Mouse (Mus musculus) liver, embryonic 16.5 days (tissue): ENCODE results near the gene Sgip1. TPM values are rescaled to one million over a fixed set of nuclear protein-coding genes. Genes with fewer than 3 reads are reported as not detected.

ENCODE experiments used
- ATAC-seq: fragments of 200-750 bp; cut with Nextera tagmentation; 2 replicates; pipeline ENCODE4 v1.8.0; 2017; ENCODE audit warnings: low read depth, mild to moderate bottlenecking, moderate number of reproducible peaks, moderate library complexity
- H3K27ac ChIP-seq: fragments of 300-500 bp; sonication (generic); 2 replicates; pipeline ENCODE4 v1.5.1; 2014; ENCODE audit warnings: mild to moderate bottlenecking, low read length
- H3K27me3 ChIP-seq: fragments of 300-500 bp; sonication (generic); 2 replicates; pipeline ENCODE4 v1.6.1; 2014; ENCODE audit warnings: low read depth, low read length, mixed read lengths; ENCODE audit not compliant: control insufficient read depth, insufficient read depth
- H3K36me3 ChIP-seq: fragments of 300-500 bp; sonication (generic); 2 replicates; pipeline ENCODE4 v1.6.1; 2014; ENCODE audit warnings: mild to moderate bottlenecking; ENCODE audit not compliant: control insufficient read depth, insufficient read depth
- H3K4me1 ChIP-seq: fragments of 300-500 bp; sonication (generic); 2 replicates; pipeline ENCODE4 v1.6.1; 2014; ENCODE audit warnings: low read depth, low read length, mixed read lengths; ENCODE audit not compliant: control insufficient read depth
- H3K4me2 ChIP-seq: fragments of 300-500 bp; sonication (generic); 2 replicates; pipeline ENCODE4 v1.6.1; 2014; ENCODE audit warnings: low read depth, low read length, mixed read lengths
- H3K4me3 ChIP-seq: fragments of 300-500 bp; sonication (generic); 2 replicates; pipeline ENCODE4 v1.5.1; 2014; ENCODE audit warnings: low read depth, mild to moderate bottlenecking, low read length
- H3K9ac ChIP-seq: fragments of 300-500 bp; sonication (generic); 2 replicates; pipeline ENCODE4 v1.6.1; 2014; ENCODE audit warnings: low read depth, low read length
- H3K9me3 ChIP-seq: fragments of 300-500 bp; sonication (generic); replicated peaks from 2 replicates; pipeline ENCODE4 v1.6.1; 2016; ENCODE audit warnings: low read length; ENCODE audit not compliant: control insufficient read depth
- WGBS: fragments of 180-500 bp; shearing (Covaris S2); extraction: QIAGEN DNeasy Blood & Tissue Kit; methylation state at CpG from one replicate; pipeline ENCODE4 v1.1.7; 2014; ENCODE audit not compliant: insufficient replicate concordance; 5-methylcytosine and 5-hydroxymethylcytosine counted together
- polyA plus RNA-seq: library from polyadenylated mRNA; unstranded; fragments of >200 nt; fragmentation: Nextera tagmentation; extraction: Ambion mirVana; gene quantifications from 2 replicates; pipeline ENCODE4 v1.2.1, GENCODE M21; 2015

Sgip1 gene
- polyA plus RNA-seq, 1 experiment from 2014 or later, result 1.0 TPM

DNA sequence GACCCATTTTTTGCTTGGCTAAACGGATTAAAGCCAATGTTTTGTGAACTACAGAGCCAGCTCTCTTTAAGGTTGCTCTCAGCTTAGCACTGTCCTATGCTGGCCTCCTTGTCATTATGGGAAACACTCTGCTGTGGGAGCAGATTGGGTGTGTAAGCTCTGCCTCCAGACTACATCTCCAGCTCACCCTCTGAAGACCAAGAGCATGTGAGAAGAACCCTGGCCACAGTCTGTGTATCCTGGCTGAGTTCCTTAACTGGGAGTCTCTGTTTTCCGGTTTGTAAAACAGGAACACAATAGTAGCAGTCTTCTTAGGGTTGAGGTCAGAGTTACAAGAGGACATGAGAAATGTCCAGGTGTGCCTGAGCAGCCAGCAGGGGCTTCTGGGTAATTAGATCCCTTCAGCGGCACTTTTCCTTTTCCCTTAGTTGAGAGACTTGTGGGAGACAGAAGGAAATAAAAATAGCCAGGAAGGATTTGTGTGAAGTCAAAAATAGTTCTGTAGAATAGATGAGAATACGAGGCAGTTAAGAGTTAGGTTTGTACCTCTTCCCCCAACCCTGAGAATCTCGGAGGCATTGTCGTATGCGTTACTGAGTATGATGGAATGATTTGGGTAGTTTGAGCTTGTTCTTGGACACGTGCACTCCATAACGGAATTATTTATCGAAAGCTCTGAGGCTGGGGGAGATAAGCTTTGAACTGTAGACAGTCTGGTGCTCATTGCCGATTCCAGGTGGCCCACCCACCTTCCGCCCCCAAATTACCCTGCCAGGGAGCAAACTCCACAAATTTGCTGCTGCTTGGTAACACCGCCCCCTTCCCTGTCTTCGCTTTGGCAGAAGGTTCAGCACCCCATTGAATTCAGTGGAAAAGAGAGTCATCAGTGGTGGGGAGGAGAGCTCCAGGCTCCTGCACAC is 146.9 kb downstream of the Sgip1 start:
- no peak overlapping the region for H3K9ac ChIP-seq
- ATAC-seq, result no peak
- no peaks in the 10 kb centered on the region; the same call in 1 of the 2 replicates for H3K9me3 ChIP-seq
- H3K4me1 ChIP-seq, result no peaks in the 10 kb centered on the region
- H3K27ac ChIP-seq, result no peak overlapping the region
- 73% methylated on average over 14 of the region's 14 CpGs for WGBS
- no peak overlapping the region for H3K4me2 ChIP-seq
- H3K27me3 ChIP-seq, result no peaks in the 10 kb centered on the region
- H3K4me3 ChIP-seq, result no peak overlapping the region
- no peaks in the 10 kb centered on the region for H3K36me3 ChIP-seq

DNA sequence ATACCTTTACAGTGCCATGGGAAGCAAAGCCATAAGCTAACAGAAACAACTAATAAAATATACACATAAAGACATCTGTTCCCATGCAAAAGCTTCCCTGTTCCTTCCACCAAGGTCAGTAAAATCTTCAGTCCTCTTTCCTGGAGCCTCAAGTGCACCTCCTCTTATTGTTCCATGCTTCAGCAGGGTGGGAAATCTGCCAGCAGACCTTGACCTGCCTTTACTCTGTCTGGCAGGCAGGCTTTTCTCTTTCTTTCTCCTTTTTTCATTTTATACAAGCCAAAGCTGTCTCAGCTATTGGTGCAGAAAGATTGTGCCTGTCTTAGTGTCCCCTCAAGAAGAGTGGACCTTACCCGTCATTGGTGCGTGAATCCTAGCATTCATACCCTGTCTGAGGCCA is 154.8 kb downstream of the Sgip1 start:
- Histone ChIP-seq H3K9me3 (no peaks in the 10 kb centered on the region), H3K4me2 (no peak overlapping the region), H3K4me3 (no peak overlapping the region), H3K27me3 (no peaks in the 10 kb centered on the region), H3K27ac (no peak overlapping the region), H3K9ac (no peak overlapping the region), H3K4me1 (no peaks in the 10 kb centered on the region), H3K36me3 (no peaks in the 10 kb centered on the region)
- ATAC-seq, result no peak
- WGBS, result 83% methylated on average over 2 of the region's 2 CpGs

DNA sequence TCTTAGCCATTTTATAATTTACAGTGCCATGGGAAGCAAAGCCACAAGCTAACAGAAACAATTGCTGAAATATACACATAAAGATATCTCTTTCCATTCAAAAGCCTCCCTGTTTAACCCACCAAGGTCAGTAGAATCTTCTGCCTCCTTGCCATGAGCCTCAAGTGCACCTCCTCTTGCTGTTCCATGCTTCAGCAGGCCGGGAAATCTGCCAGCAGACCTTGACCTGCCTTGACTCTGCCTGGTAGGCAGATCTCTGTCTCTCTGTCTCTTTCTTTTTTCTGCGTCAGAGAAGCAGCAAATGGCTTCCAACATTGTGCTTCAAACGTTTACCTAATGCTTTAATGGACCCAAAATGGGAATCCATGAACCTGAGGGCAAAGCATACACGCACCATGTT is 157.9 kb downstream of the Sgip1 start:
- H3K9me3 ChIP-seq, result no peaks in the 10 kb centered on the region
- H3K27ac ChIP-seq, result no peak overlapping the region
- H3K4me1 ChIP-seq, result no peaks in the 10 kb centered on the region
- H3K27me3 ChIP-seq, result no peaks in the 10 kb centered on the region
- no peak overlapping the region for H3K9ac ChIP-seq
- WGBS, result 41% methylated on average over 4 of the region's 4 CpGs
- no peak overlapping the region for H3K4me3 ChIP-seq
- no peak overlapping the region for H3K4me2 ChIP-seq
- no peaks in the 10 kb centered on the region for H3K36me3 ChIP-seq
- ATAC-seq, result no peak

DNA sequence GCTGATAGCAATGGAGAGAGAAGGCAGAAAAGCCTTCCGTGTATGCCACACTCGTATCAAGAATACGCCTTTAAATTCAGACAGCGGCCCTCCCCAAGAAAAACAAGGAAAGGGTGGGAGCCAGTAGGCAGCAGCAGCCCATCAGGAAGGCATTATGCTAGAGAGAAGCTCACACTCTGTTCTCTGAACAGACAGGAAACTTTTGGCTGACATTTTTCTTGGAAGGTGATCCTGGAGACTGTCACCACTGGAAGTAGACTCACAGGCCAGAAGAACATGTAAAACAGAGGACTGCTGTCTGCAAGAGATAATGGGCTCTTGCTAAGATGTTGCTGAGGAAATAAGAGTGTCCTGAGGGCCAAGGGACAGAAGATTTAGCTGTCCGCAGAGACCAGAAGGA is 158.6 kb downstream of the Sgip1 start:
- H3K4me2 ChIP-seq, result no peak overlapping the region

DNA sequence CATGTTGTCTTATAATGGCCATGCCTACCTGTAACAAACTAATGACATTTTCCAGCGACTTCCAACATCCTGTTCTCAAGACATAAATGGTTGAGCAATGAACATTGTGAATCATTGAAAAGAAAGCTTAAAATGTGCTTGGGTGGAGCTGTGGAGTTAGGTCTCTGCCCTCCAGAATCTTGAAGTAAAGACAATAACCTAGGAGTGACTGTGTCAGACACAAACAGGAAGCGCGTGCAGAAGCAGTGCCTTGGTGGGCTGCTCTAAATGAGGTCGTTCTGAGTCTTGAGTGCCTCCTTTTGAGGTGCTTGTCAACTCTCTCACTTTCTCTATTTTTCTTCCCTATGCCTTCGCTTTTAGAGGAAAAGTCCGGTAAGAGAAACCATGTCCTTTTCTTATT is 159.1 kb downstream of the Sgip1 start:
- Histone ChIP-seq H3K9ac (no peak overlapping the region), H3K4me3 (no peak overlapping the region), H3K4me2 (no peak overlapping the region), H3K27me3 (no peaks in the 10 kb centered on the region), H3K27ac (no peak overlapping the region), H3K4me1 (no peaks in the 10 kb centered on the region), H3K36me3 (no peaks in the 10 kb centered on the region), H3K9me3 (no peaks in the 10 kb centered on the region)
- WGBS, result 55% methylated on average over 6 of the region's 6 CpGs
- no peak for ATAC-seq

More for the DNA sequence above, 158.6 kb downstream of the Sgip1 start:
- Histone ChIP-seq H3K36me3 (no peaks in the 10 kb centered on the region), H3K9ac (no peak overlapping the region), H3K4me1 (no peaks in the 10 kb centered on the region), H3K9me3 (no peaks in the 10 kb centered on the region), H3K27me3 (no peaks in the 10 kb centered on the region), H3K4me3 (no peak overlapping the region), H3K27ac (no peak overlapping the region)
- no peak for ATAC-seq
- WGBS, result 76% methylated on average over 5 of the region's 5 CpGs

DNA sequence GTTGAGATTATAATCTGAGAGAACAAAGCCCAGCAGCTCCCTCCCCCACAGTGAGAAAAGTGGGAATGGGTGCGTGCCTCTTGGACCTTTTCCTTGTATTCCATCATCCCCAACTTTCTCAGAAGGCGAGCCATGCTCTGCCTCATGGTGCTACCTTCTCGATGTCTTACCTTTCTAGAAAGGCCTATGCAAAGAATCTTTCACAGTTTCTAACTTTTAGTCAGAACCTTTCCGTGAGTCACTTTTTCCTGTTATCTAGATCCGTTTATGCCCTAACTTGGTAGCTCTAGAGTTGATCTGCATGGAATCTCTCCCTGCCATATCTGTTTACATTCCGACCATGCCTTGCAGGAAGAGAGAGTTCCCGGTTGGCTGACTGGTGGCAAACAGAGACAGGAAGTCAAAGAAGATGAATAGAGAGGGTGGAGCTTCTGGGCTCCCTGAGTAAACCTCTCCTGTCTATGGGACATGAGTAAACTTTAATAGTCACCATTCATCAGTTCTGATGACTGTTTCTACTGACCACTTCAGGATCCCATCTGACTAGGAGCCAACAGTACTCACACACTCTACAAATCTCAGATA is 166.8 kb downstream of the Sgip1 start:
- ATAC-seq, result no peak

DNA sequence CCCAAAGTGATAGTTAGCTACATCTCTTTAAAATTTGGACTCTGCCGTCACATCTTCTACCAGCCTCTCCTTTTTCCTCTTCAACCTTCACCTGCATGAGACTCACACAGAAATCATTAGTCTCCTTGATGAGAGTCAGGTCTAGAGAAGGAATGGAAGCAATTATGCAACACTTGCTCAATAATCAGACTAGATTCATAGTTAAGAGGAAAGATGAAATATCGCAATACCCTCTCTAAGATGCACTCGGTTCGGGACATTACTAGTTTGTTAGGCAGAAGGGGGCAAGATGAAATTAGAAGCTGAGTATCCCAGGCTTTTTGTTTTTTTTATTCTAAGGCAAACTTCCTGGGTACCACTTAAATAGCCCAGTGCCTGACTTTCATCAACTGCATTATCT is 169.1 kb downstream of the Sgip1 start:
- no peaks in the 10 kb centered on the region for H3K36me3 ChIP-seq
- no peak overlapping the region for H3K4me2 ChIP-seq
- no peaks in the 10 kb centered on the region for H3K4me1 ChIP-seq
- H3K9me3 ChIP-seq, result no peaks in the 10 kb centered on the region
- 69% methylated on average over 4 of the region's 4 CpGs for WGBS
- no peak overlapping the region for H3K9ac ChIP-seq
- no peak for ATAC-seq
- H3K4me3 ChIP-seq, result no peak overlapping the region
- no peak overlapping the region for H3K27ac ChIP-seq
- no peaks in the 10 kb centered on the region for H3K27me3 ChIP-seq

More for the DNA sequence above, 166.8 kb downstream of the Sgip1 start:
- H3K4me1 ChIP-seq, result no peaks in the 10 kb centered on the region
- no peaks in the 10 kb centered on the region for H3K27me3 ChIP-seq
- no peaks in the 10 kb centered on the region for H3K36me3 ChIP-seq
- H3K9me3 ChIP-seq, result no peaks in the 10 kb centered on the region
- H3K4me3 ChIP-seq, result no peak overlapping the region
- no peak overlapping the region for H3K9ac ChIP-seq
- WGBS, result 56% methylated on average over 7 of the region's 7 CpGs
- no peak overlapping the region for H3K4me2 ChIP-seq
- no peak overlapping the region for H3K27ac ChIP-seq

DNA sequence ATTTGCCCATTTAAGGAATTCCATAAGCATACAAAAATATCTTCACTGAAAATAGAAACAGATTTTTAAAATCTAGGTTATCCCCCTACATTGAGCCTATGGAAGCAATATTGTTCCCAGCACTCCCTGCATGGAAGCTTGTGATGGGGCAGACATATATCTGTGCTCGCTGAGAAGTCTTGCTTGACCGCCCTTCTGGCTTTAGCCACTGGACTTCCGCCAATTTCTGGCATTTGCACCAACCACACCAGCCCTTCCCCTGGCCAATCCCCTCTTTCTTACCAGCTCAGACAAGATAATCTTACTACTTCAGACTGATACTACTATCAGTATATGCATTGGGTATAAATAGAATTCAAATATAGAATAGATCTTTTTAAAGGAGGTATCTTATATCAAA is 172.1 kb downstream of the Sgip1 start:
- H3K4me3 ChIP-seq, result no peak overlapping the region
- H3K9me3 ChIP-seq, result no peaks in the 10 kb centered on the region
- H3K4me1 ChIP-seq, result no peaks in the 10 kb centered on the region
- H3K4me2 ChIP-seq, result no peak overlapping the region
- no peaks in the 10 kb centered on the region for H3K36me3 ChIP-seq
- WGBS, result 64% methylated on average over 3 of the region's 3 CpGs
- no peak overlapping the region for H3K9ac ChIP-seq
- no peak overlapping the region for H3K27ac ChIP-seq
- no peaks in the 10 kb centered on the region for H3K27me3 ChIP-seq
- ATAC-seq, result no peak

DNA sequence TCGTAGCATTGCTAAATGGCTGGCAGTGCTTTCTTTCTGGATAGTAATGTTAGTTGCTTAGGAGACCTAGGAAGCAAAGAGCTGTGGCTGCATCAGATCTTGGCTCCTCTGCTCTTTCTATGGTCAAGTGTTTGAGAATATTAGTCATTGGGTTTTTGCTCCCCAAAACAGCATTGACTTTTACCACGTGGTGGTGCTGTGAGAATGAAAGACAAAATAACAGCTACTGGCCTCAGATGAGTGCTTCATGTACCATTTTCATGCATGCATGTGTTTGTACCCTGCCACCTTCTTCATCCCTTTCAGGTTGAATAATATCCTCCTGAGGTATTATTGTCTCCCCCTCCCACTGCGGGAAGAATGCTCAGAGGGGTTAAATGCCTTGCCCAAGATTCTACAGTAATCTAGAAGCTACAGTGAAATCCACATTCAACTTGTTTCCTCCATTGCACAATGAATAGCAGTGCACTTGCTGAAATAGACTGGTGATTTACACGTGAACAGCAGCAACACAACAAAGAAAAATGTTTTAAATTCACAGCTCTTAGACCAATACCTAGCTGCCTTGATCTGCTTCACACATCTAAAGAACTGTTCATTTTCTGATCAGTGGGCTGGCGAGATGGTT is 172.7 kb downstream of the Sgip1 start:
- no peak overlapping the region for H3K27ac ChIP-seq
- no peak overlapping the region for H3K4me2 ChIP-seq
- no peak overlapping the region for H3K9ac ChIP-seq
- H3K36me3 ChIP-seq, result no peaks in the 10 kb centered on the region
- H3K4me3 ChIP-seq, result no peak overlapping the region
- no peaks in the 10 kb centered on the region for H3K4me1 ChIP-seq
- 36% methylated on average over 5 of the region's 5 CpGs for WGBS
- H3K27me3 ChIP-seq, result no peaks in the 10 kb centered on the region
- no peak for ATAC-seq
- H3K9me3 ChIP-seq, result no peaks in the 10 kb centered on the region
